Mouse (Mus musculus): Measurements from ENCODE around the gene Apol6.

- TF ChIP-seq EP300 (IDR thresholded peaks at IDR 0.05) (no peak), CTCF (IDR thresholded peaks at IDR 0.05) (no peak)
These were observed 58.2 kb downstream of the Apol6 start for GRCm38 (mm10) chr15:77102685-77103084.
